Mouse (Mus musculus) megakaryocyte, embryonic 14.5 days (primary cell): ENCODE results near the gene Arhgef38.

Source experiments
- FLI1 ChIP-seq: IDR thresholded peaks from 2 replicates; pipeline ENCODE4 v1.6.1; 2012; ENCODE audit warnings: low read length, inconsistent platforms, mixed read lengths
- GATA1 ChIP-seq: IDR thresholded peaks from 3 replicates; pipeline ENCODE4 v1.6.1; 2012; ENCODE audit warnings: mixed read lengths, low read length, inconsistent platforms, borderline replicate concordance

GRCm38 (mm10) chr3:133092274-133092853 lies 142.4 kb downstream of the Arhgef38 start:
- TF ChIP-seq GATA1 (no peak), FLI1 (no peak)
